Mouse (Mus musculus): ENCODE measurements around the gene Ncor2. TPM values are rescaled to one million over a fixed set of nuclear protein-coding genes. Genes with fewer than 3 reads are reported as not detected.

Gene Ncor2
- polyA plus RNA-seq, 1 experiment from 2014 or later = 21.2 TPM

DNA sequence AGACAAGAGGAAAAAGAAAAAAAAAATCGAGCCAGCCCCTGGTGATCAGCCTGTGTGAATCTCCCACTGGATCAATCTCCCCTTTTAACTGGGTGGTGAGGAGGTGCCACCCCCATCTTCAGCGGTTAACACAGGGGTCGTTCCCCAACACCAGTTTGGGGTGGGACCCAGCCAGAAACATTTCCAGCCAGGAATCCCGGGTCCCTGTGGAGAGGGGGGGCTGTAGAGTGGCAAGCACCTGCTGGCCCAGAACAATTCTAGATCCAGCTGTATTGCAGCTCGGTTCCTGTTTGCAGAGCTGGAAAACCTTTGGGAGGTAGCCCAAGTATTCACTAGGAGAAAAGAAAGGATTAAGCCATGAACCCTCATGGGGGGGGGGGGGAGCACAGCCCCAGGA, 2.7 kb downstream of the Ncor2 start:
- Histone ChIP-seq H3K9me3 (ENCODE audit: control insufficient read depth, low read length) (no peaks in the 10 kb centered on the region), H3K4me3 (ENCODE audit: low read depth, low read length) (peak overlapping the region; percentile 82), H3K36me3 (ENCODE audit: control insufficient read depth, insufficient read depth, low read length) (no peaks in the 10 kb centered on the region), H3K27me3 (ENCODE audit: control insufficient read depth, insufficient read depth, low read length) (no peaks in the 10 kb centered on the region), H3K4me1 (replicated peaks; ENCODE audit: control insufficient read depth, insufficient read depth, low read length) (peaks cover 34% of the 10 kb centered on the region), H3K9ac (ENCODE audit: low read depth, low read length) (no peak overlapping the region; the same call in 1 of the 2 replicates), H3K27ac (ENCODE audit: low read depth, low read length) (no peak overlapping the region), H3K4me2 (replicated peaks; ENCODE audit: low read depth, low read length) (peak overlapping the region; percentile 68)
- no peak for DNase-seq (ENCODE audit: low spot score)
- 18% methylated on average over 5 of the region's 5 CpGs for WGBS
- ATAC-seq (ENCODE audit: low FRiP score) = no peak

DNA sequence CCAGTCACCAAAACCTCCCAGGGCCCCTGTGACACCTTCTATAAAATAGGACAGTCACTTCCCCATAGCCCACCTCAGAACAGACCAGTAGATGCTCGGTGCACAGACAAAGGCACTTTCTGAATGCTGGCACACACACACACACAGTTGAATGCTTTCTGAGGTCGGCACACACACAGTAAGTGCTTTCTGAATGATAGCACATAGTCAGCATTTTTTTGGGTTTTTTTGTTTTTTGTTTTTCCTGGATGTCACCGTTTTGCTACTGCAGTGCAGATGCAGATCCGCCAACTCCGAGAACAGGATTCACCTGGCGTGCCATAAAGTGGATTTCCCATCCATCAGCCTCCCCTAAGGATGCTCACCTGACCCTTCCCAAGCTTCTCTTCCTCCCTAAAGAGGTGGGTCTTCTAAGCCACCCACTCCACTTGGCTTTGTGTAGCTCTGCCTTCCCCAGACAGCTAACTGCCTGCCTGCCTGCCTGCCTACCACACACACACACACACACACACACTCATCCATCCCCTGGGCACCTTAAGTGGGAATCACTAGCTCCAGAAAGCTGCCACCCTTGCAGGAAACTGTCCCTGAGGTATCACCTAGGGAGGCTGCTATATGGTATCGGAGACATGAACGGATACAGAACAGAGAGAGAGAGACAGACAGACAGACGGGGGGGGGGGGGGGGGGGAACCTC, 3.2 kb downstream of the Ncor2 start:
- H3K9me3 ChIP-seq (ENCODE audit: control insufficient read depth, low read length) = no peaks in the 10 kb centered on the region
- H3K27me3 ChIP-seq (ENCODE audit: control insufficient read depth, insufficient read depth, low read length) = no peaks in the 10 kb centered on the region
- no peak overlapping the region for H3K9ac ChIP-seq (ENCODE audit: low read depth, low read length)
- no peak overlapping the region; the same call in 1 of the 2 replicates for H3K4me2 ChIP-seq (replicated peaks; ENCODE audit: low read depth, low read length)
- H3K27ac ChIP-seq (ENCODE audit: low read depth, low read length) = no peak overlapping the region
- WGBS = 61% methylated on average over 9 of the region's 9 CpGs
- peak overlapping the region; percentile 82; the same call in 1 of the 2 replicates for H3K4me3 ChIP-seq (ENCODE audit: low read depth, low read length)
- peaks cover 34% of the 10 kb centered on the region for H3K4me1 ChIP-seq (replicated peaks; ENCODE audit: control insufficient read depth, insufficient read depth, low read length)
- no peaks in the 10 kb centered on the region for H3K36me3 ChIP-seq (ENCODE audit: control insufficient read depth, insufficient read depth, low read length)
- DNase-seq (ENCODE audit: low spot score) = no peak
- no peak for ATAC-seq (ENCODE audit: low FRiP score)

DNA sequence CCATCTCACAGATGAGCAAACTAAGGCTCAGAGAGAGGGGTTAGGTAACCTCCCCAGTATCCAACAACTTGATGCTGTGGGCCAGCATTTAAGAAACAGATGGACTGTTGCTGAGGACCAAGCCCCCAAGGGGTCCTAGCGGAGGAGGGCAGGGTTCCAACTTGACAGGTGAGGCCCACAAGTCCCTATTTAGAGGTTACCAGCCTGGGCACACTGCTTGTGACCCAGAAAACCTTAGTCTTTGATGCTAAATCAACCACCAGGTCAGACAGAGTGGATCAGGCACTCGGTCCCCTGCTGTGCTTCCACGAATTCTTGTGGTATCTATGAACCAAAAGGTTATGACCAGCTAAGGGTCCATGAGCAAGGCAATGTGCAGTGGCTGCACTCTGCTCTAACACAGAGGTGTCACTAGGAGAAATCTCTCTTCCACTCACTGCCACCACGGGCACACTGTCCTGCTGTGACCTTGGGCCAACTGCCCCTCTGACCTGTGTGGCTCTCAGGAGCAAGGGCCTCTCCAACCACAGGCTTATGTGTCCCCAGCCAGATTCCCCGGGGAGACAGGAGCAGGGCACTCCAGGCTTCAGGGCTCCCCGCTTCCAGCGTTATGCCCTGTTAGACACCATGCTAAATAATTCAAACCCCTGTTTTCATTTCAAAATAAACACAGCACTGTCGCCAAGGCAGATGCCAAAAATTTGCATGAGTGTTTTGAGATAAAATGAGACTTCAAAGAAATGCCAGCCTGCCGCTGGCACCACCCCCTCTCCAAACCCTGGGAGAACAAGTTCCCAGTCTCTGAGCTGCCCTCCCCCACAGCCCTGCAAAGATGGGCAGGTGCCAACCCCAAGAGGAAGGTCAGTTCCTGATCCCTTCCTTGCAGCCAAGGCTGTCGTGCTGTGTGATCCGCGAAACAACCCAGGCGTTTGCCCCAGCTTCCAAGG, 4.0 kb downstream of the Ncor2 start:
- WGBS = 53% methylated on average over 13 of the region's 13 CpGs
- Histone ChIP-seq H3K36me3 (ENCODE audit: control insufficient read depth, insufficient read depth, low read length) (no peaks in the 10 kb centered on the region), H3K4me3 (ENCODE audit: low read depth, low read length) (no peak overlapping the region), H3K9me3 (ENCODE audit: control insufficient read depth, low read length) (no peaks in the 10 kb centered on the region), H3K4me1 (replicated peaks; ENCODE audit: control insufficient read depth, insufficient read depth, low read length) (peaks cover 40% of the 10 kb centered on the region), H3K4me2 (replicated peaks; ENCODE audit: low read depth, low read length) (no peak overlapping the region), H3K9ac (ENCODE audit: low read depth, low read length) (no peak overlapping the region), H3K27me3 (ENCODE audit: control insufficient read depth, insufficient read depth, low read length) (no peaks in the 10 kb centered on the region), H3K27ac (ENCODE audit: low read depth, low read length) (no peak overlapping the region)
- DNase-seq (ENCODE audit: low spot score) (no peak), ATAC-seq (ENCODE audit: low FRiP score) (no peak)

DNA sequence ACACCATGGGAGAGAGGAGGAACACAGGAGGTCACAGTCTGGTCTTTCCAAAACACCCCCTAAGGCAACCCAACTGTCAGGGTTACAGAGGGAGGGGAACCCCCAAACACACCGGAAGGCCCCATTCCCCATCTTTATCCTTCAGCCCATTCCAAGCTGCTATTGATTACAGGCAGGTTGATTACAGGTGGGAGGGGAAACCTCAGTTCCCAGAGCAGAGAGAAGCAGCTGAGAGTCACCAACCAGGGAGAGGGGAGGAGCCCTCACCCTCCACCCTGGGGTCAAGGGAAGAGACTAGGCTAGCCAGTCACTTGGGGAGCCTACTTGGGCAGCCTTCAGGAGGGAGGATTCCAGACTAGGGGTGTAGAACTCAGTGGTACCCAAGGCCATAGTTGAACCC, 5.2 kb downstream of the Ncor2 start:
- Histone ChIP-seq H3K9ac (ENCODE audit: low read depth, low read length) (no peak overlapping the region), H3K27ac (ENCODE audit: low read depth, low read length) (peak overlapping the region; percentile 37; the same call in 1 of the 2 replicates), H3K36me3 (ENCODE audit: control insufficient read depth, insufficient read depth, low read length) (no peaks in the 10 kb centered on the region), H3K4me3 (ENCODE audit: low read depth, low read length) (no peak overlapping the region), H3K4me2 (replicated peaks; ENCODE audit: low read depth, low read length) (no peak overlapping the region; the same call in 1 of the 2 replicates), H3K27me3 (ENCODE audit: control insufficient read depth, insufficient read depth, low read length) (no peaks in the 10 kb centered on the region), H3K9me3 (ENCODE audit: control insufficient read depth, low read length) (no peaks in the 10 kb centered on the region), H3K4me1 (replicated peaks; ENCODE audit: control insufficient read depth, insufficient read depth, low read length) (peaks cover 40% of the 10 kb centered on the region)
- ATAC-seq (ENCODE audit: low FRiP score) (no peak), DNase-seq (ENCODE audit: low spot score) (no peak)
- 88% methylated on average over 1 of the region's 1 CpGs for WGBS

DNA sequence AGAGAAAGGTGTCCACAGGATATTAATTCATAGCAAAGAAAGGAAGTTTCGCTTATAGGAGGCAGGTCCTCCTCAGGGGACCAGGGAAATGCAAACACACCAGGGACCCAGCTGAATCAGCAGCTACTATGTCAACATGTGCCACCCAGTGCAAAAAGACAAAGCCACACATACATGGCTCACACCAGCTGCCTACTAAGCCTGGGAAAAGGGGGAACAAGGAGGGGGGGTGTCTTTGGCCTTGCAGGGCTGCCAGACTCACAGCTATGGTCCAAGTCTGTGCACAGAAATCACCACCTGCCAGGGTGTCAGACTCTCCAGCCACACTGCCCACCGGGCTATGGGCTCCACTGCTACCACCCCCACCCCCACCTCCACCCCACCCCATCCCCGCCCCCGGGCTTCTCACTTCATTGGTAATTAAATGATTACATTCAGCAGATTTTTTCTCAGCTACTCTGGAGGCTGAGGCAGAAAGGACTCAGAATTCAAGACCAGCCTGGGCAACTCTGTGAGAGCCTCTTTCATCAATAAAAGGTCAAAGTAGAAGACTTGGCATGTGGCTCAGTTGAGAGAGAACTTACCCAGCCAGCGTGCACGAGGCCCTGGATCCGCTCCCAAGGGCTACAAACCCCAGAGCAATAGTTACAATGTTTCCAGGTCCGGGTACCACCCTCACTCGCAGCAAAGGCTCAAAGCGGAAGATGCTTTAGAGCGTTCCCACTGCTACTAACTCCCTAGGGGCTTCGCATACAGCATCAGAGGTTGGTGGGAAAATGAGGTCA, 6.0 kb downstream of the Ncor2 start:
- Histone ChIP-seq H3K27me3 (ENCODE audit: control insufficient read depth, insufficient read depth, low read length) (no peaks in the 10 kb centered on the region), H3K9me3 (ENCODE audit: control insufficient read depth, low read length) (no peaks in the 10 kb centered on the region), H3K9ac (ENCODE audit: low read depth, low read length) (no peak overlapping the region), H3K36me3 (ENCODE audit: control insufficient read depth, insufficient read depth, low read length) (no peaks in the 10 kb centered on the region), H3K4me3 (ENCODE audit: low read depth, low read length) (no peak overlapping the region), H3K4me1 (replicated peaks; ENCODE audit: control insufficient read depth, insufficient read depth, low read length) (peaks cover 40% of the 10 kb centered on the region), H3K4me2 (replicated peaks; ENCODE audit: low read depth, low read length) (no peak overlapping the region), H3K27ac (ENCODE audit: low read depth, low read length) (peak overlapping the region; percentile 37)
- DNase-seq (ENCODE audit: low spot score) = no peak
- WGBS = 56% methylated on average over 12 of the region's 12 CpGs
- peak; percentile 28 for ATAC-seq (ENCODE audit: low FRiP score)

DNA sequence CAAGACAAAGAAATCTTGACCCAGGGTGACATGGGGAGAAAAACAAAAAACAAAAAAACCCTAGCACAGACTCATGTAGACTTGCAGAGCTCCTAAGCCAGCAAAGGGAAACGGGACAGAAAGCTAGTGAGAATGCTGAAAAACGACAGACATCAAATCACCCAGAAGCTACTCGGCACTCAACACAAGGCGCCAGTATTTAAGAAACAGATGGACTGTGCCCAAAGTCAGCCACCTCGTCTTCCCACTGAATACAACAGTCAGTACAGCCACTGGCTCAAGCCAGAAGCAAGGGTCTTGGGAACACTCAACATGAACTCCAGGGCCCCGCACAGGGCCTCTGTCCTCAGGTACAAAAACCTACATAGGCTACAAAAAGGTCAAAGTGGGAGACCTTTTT, 7.8 kb downstream of the Ncor2 start:
- Histone ChIP-seq H3K9ac (ENCODE audit: low read depth, low read length) (no peak overlapping the region), H3K4me2 (replicated peaks; ENCODE audit: low read depth, low read length) (no peak overlapping the region), H3K4me1 (replicated peaks; ENCODE audit: control insufficient read depth, insufficient read depth, low read length) (peaks cover 34% of the 10 kb centered on the region), H3K36me3 (ENCODE audit: control insufficient read depth, insufficient read depth, low read length) (no peaks in the 10 kb centered on the region), H3K27ac (ENCODE audit: low read depth, low read length) (0 out of 2 replicates have a peak overlapping the region, but pooled peaks have one; percentile 31), H3K4me3 (ENCODE audit: low read depth, low read length) (no peak overlapping the region), H3K27me3 (ENCODE audit: control insufficient read depth, insufficient read depth, low read length) (no peaks in the 10 kb centered on the region), H3K9me3 (ENCODE audit: control insufficient read depth, low read length) (no peaks in the 10 kb centered on the region)
- DNase-seq (ENCODE audit: low spot score) = no peak
- WGBS = 62% methylated on average over 6 of the region's 6 CpGs
- ATAC-seq (ENCODE audit: low FRiP score) = no peak

DNA sequence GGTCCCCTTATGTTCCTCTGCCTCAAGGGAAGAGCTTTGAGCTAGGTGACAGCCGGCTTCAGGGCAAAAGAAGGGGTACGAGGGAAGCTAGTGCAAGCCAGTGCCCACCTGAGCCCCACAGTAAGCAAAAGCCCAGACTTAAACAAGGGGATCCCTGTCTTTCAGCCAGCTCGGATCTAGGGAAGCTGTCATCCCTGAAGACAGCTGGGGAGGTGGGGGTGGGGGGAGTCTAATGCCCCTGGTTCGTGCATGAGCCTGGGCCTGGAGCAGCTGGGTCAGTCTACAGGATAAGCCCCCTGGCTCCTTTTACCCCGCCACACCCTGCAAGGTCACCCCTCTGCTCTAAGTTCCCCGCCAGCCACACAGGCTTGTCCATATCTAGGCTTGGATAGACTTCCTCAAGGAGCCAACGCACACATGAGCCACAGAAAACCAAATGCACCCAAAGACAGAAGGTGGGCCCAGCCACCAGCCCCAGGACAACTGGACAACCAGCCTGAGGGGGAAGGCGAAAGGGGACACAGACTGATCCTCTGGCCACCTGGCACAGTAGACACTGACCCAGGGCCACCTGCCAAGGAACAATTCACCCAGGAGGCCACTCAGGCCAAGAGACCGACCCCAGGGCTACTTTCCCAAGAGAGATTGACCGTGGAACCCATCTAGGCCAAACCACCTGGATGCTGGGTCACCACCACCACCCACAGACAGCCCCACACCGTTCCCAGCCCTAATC, 8.7 kb downstream of the Ncor2 start:
- WGBS = 76% methylated on average over 11 of the region's 11 CpGs
- no peaks in the 10 kb centered on the region for H3K36me3 ChIP-seq (ENCODE audit: control insufficient read depth, insufficient read depth, low read length)
- H3K27me3 ChIP-seq (ENCODE audit: control insufficient read depth, insufficient read depth, low read length) = no peaks in the 10 kb centered on the region
- no peak overlapping the region for H3K9ac ChIP-seq (ENCODE audit: low read depth, low read length)
- ATAC-seq (ENCODE audit: low FRiP score) (no peak), DNase-seq (ENCODE audit: low spot score) (no peak)
- no peak overlapping the region for H3K4me3 ChIP-seq (ENCODE audit: low read depth, low read length)
- no peak overlapping the region for H3K4me2 ChIP-seq (replicated peaks; ENCODE audit: low read depth, low read length)
- H3K9me3 ChIP-seq (ENCODE audit: control insufficient read depth, low read length) = no peaks in the 10 kb centered on the region
- peaks cover 32% of the 10 kb centered on the region for H3K4me1 ChIP-seq (replicated peaks; ENCODE audit: control insufficient read depth, insufficient read depth, low read length)
- H3K27ac ChIP-seq (ENCODE audit: low read depth, low read length) = no peak overlapping the region

DNA sequence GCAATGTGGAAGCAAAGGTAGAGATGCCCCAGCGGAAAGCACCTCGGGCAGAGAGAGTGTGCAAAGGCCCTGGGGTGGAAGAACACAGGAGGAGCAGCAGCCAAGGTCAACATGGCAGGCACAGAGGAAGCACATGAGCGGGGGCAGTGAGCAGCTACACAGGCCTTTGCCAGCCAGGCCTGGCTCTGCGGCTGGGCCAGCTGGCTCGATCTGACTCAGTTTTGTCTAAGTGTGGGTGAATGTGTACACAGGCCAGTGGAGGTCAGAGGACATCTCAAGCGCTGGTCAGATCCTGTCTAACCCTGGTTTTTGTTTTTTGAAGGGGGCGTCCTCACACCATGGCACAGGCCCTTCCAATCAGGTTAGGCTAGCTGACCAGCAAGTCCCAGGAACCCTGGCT, 10.9 kb downstream of the Ncor2 start:
- Histone ChIP-seq H3K36me3 (ENCODE audit: control insufficient read depth, insufficient read depth, low read length) (no peaks in the 10 kb centered on the region), H3K27me3 (ENCODE audit: control insufficient read depth, insufficient read depth, low read length) (no peaks in the 10 kb centered on the region), H3K4me1 (replicated peaks; ENCODE audit: control insufficient read depth, insufficient read depth, low read length) (peaks cover 38% of the 10 kb centered on the region), H3K4me3 (ENCODE audit: low read depth, low read length) (no peak overlapping the region), H3K9me3 (ENCODE audit: control insufficient read depth, low read length) (no peaks in the 10 kb centered on the region), H3K27ac (ENCODE audit: low read depth, low read length) (no peak overlapping the region), H3K4me2 (replicated peaks; ENCODE audit: low read depth, low read length) (no peak overlapping the region), H3K9ac (ENCODE audit: low read depth, low read length) (no peak overlapping the region)
- 88% methylated on average over 7 of the region's 7 CpGs for WGBS
- DNase-seq (ENCODE audit: low spot score) (no peak), ATAC-seq (ENCODE audit: low FRiP score) (no peak)
